In the genomic region with DNA sequence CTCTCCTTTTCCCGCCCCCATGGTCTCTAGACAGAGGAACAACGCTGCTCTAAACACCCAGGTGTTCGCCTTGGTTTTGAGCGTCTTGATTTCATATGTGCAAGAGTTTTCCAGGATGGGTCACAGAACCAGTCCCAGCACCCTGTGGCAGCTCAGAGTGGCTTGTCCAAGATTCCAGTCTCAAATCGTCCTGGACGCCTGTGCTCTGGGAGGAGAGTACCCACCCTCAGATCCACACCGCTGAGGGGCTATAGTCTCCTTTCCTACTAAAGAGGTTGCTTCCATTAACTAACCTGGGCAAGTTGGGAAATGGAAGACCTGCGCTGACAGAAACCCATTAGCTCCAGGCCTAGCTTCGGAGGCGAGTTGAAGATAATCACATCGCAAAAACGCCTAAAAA, we compare ENCODE assay signal across 20 mouse cellular contexts. TPM values are rescaled to one million over a fixed set of nuclear protein-coding genes. Genes with fewer than 3 reads are reported as not detected.
A peak's percentile ranks its signal among the peaks of the same experiment; 100 is the strongest.
DNase-seq lines count a peak whose midpoint lies in the region; ATAC-seq and TF ChIP-seq lines count a peak whose summit lies in the region.
"Had no signal": no experiment of that assay in that cellular context is flagged by ENCODE, and none has a peak within 500 bp of the region (broad histone marks: within the 10 kb centered on the region; RNA-seq: fewer than 3 reads in every experiment).

No protein-coding gene starts in this region.

- H3K4me1 ChIP-seq in midbrain, embryonic 14.5 days (ENCODE audit: control insufficient read depth, insufficient read depth, low read length) = peaks cover 8% of the 10 kb centered on the region; the same call in 1 of the 2 replicates
- H3K4me1 ChIP-seq in midbrain, embryonic 16.5 days (ENCODE audit: control insufficient read depth, insufficient read depth, low read length) = peaks cover 3% of the 10 kb centered on the region; the same call in 1 of the 2 replicates
- H3K4me1 ChIP-seq in ES-Bruce4 (ENCODE audit: control insufficient read depth, insufficient read depth, low read length) = peaks cover 1% of the 10 kb centered on the region
- H3K4me1 ChIP-seq in heart, adult 2 months (ENCODE audit: control insufficient read depth, insufficient read depth, low read length) = no peaks in the 10 kb centered on the region

- H3K4me2 ChIP-seq in midbrain, embryonic 14.5 days (ENCODE audit: low read length) = no peak overlapping the region
- H3K4me2 ChIP-seq in midbrain, embryonic 16.5 days (ENCODE audit: low read length) = no peak overlapping the region
- H3K4me2 ChIP-seq: forebrain, embryonic 12.5 days had no signal

- peak; percentile 26 for DNase-seq in midbrain, embryonic 14.5 days
- DNase-seq in embryo, embryonic 9.5 days (ENCODE audit: extremely low spot score) = peak; percentile 3
- DNase-seq in urinary bladder, postnatal 25 days (ENCODE audit: low spot score) = no peak
- DNase-seq in heart, adult 2 months = no peak
- DNase-seq: adrenal gland, postnatal 14 days; cerebellum, adult 11-12 months; cerebellum, adult 9-10 months; gastrocnemius, postnatal 10 days had no signal

- ATAC-seq in midbrain, embryonic 14.5 days (ENCODE audit: low FRiP score, low TSS enrichment) = no peak
- ATAC-seq in midbrain, embryonic 16.5 days = no peak
- ATAC-seq: activated CD4-positive, CD25-positive, alpha-beta regulatory T cell, adult 4 months; forebrain, embryonic 16.5 days; Patski had no signal

- peaks cover 73% of the 10 kb centered on the region for H3K27me3 ChIP-seq in midbrain, embryonic 14.5 days (ENCODE audit: control insufficient read depth, insufficient read depth, low read length)
- H3K27me3 ChIP-seq in midbrain, embryonic 16.5 days (ENCODE audit: control insufficient read depth, insufficient read depth, low read depth, low read length) = peaks cover 37% of the 10 kb centered on the region
- H3K27me3 ChIP-seq in ES-Bruce4 (ENCODE audit: control insufficient read depth, insufficient read depth, low read length, poor library complexity, severe bottlenecking) = peaks cover 16% of the 10 kb centered on the region
- peaks cover 30% of the 10 kb centered on the region for H3K27me3 ChIP-seq in heart, adult 2 months (ENCODE audit: control insufficient read depth, insufficient read depth, low read length)
- H3K27me3 ChIP-seq: Patski had no signal

- no peaks in the 10 kb centered on the region for H3K36me3 ChIP-seq in midbrain, embryonic 14.5 days (ENCODE audit: control insufficient read depth, insufficient read depth, low read length)
- no peaks in the 10 kb centered on the region for H3K36me3 ChIP-seq in midbrain, embryonic 16.5 days (ENCODE audit: control insufficient read depth, insufficient read depth, low read length)
- no peaks in the 10 kb centered on the region for H3K36me3 ChIP-seq in ES-Bruce4 (ENCODE audit: control insufficient read depth, insufficient read depth, low read length, poor library complexity, severe bottlenecking)
- H3K36me3 ChIP-seq in heart, adult 2 months (ENCODE audit: control insufficient read depth, insufficient read depth, low read length) = no peaks in the 10 kb centered on the region
- H3K36me3 ChIP-seq: embryonic facial prominence, embryonic 13.5 days; forebrain, embryonic 12.5 days; heart, embryonic 12.5 days; hindbrain, embryonic 10.5 days; hindbrain, embryonic 15.5 days had no signal

- no peak overlapping the region for H3K4me3 ChIP-seq in midbrain, embryonic 14.5 days (replicated peaks; ENCODE audit: low read depth, low read length)
- H3K4me3 ChIP-seq in midbrain, embryonic 16.5 days (ENCODE audit: low read depth, low read length) = no peak overlapping the region
- no peak overlapping the region for H3K4me3 ChIP-seq in ES-Bruce4 (ENCODE audit: low read depth, low read length)
- H3K4me3 ChIP-seq in heart, adult 2 months = no peak overlapping the region
- H3K4me3 ChIP-seq: embryonic facial prominence, embryonic 13.5 days; forebrain, embryonic 12.5 days; hindbrain, embryonic 10.5 days; hindbrain, embryonic 15.5 days had no signal

- no peaks in the 10 kb centered on the region for H3K79me2 ChIP-seq in heart, adult 2 months (replicated peaks; ENCODE audit: control insufficient read depth, insufficient read depth, low read length)

- H3K9ac ChIP-seq in midbrain, embryonic 14.5 days (replicated peaks; ENCODE audit: low read length) = no peak overlapping the region
- H3K9ac ChIP-seq in midbrain, embryonic 16.5 days (ENCODE audit: low read depth, low read length) = no peak overlapping the region
- H3K9ac ChIP-seq in ES-Bruce4 (ENCODE audit: low read depth, poor library complexity, severe bottlenecking) = peak overlapping the region; percentile 28; the same call in 1 of the 2 replicates
- H3K9ac ChIP-seq in heart, adult 2 months (ENCODE audit: low read depth, low read length) = no peak overlapping the region
- H3K9ac ChIP-seq: embryonic facial prominence, embryonic 13.5 days; forebrain, embryonic 12.5 days; heart, embryonic 12.5 days; hindbrain, embryonic 15.5 days had no signal

- intact Hi-C loops in heart, adult 2 months (cut with DNase I) = loop anchor here (1.0 to 2.0 kb wide), 2 partner anchors 53 to 104 kb away; partner anchors contain the start of gene Alg6

- TF ChIP-seq POLR2A in ES-Bruce4 (IDR thresholded peaks at IDR 0.05; ENCODE audit: insufficient read depth, low read length) = no peak
- TF ChIP-seq POLR2A in heart, adult 2 months (IDR thresholded peaks at IDR 0.05; ENCODE audit: insufficient read depth, low read depth, low read length) = no peak

- 3% methylated on average over 12 of the region's 12 CpGs for WGBS in midbrain, embryonic 14.5 days
- WGBS in midbrain, embryonic 16.5 days = 4% methylated on average over 12 of the region's 12 CpGs
- 10% methylated on average over 12 of the region's 12 CpGs for WGBS in heart, adult 2 months

- H3K9me3 ChIP-seq in midbrain, embryonic 14.5 days (ENCODE audit: control insufficient read depth, low read length) = no peaks in the 10 kb centered on the region
- no peaks in the 10 kb centered on the region for H3K9me3 ChIP-seq in midbrain, embryonic 16.5 days (replicated peaks; ENCODE audit: control insufficient read depth, low read length, poor library complexity, severe bottlenecking)
- H3K9me3 ChIP-seq in ES-Bruce4 (replicated peaks; ENCODE audit: control insufficient read depth, insufficient read depth, low read length, poor library complexity, severe bottlenecking) = no peaks in the 10 kb centered on the region
- H3K9me3 ChIP-seq: embryonic facial prominence, embryonic 13.5 days; forebrain, embryonic 12.5 days; heart, embryonic 12.5 days; hindbrain, embryonic 10.5 days; hindbrain, embryonic 15.5 days had no signal

- TF ChIP-seq EP300 in ES-Bruce4 (IDR thresholded peaks at IDR 0.05; ENCODE audit: insufficient read depth, low read depth, low read length) = no peak
- no peak for TF ChIP-seq EP300 in heart, adult 2 months (IDR thresholded peaks at IDR 0.05; ENCODE audit: insufficient read depth, low read depth, low read length)

- H3K27ac ChIP-seq in midbrain, embryonic 14.5 days (replicated peaks; ENCODE audit: low read depth, low read length) = no peak overlapping the region
- no peak overlapping the region for H3K27ac ChIP-seq in midbrain, embryonic 16.5 days (ENCODE audit: low read length)
- no peak overlapping the region for H3K27ac ChIP-seq in ES-Bruce4 (ENCODE audit: insufficient read depth, low read length)
- H3K27ac ChIP-seq in heart, adult 2 months = no peak overlapping the region
- H3K27ac ChIP-seq: embryonic facial prominence, embryonic 13.5 days; forebrain, embryonic 12.5 days; hindbrain, embryonic 10.5 days; hindbrain, embryonic 15.5 days had no signal

- no peak for TF ChIP-seq CTCF in ES-Bruce4 (IDR thresholded peaks at IDR 0.05; ENCODE audit: low read depth, low read length)
- TF ChIP-seq CTCF in heart, adult 2 months (IDR thresholded peaks at IDR 0.05) = no peak

RNA-seq across cellular contexts. Expression of gene Foxd3, which starts 5.9 kb away (rescaled TPM):
- 0.14 and 0.15 TPM in 2 replicates for polyA plus RNA-seq in midbrain, embryonic 14.5 days (2014; fragmentation: Nextera tagmentation; extraction: Ambion mirVana)
- polyA plus RNA-seq in midbrain, embryonic 16.5 days (2015; fragmentation: Nextera tagmentation; extraction: Ambion mirVana) = 0.11 and 0.18 TPM in 2 replicates
- 1.3 and 2.4 TPM in 2 replicates for polyA plus RNA-seq in ES-Bruce4 (2011; ENCODE audit: insufficient read depth, insufficient read length, low read depth, missing spikeins)
- total RNA-seq in heart, adult 2 months (2021) = under 1 TPM; 0.27 to 0.86 TPM
- 0.59 and 0.62 TPM in 2 replicates for polyA plus RNA-seq in heart, adult 2 months (2012; rRNA removed)
- total RNA-seq: MEL had no signal
- polyA plus RNA-seq: activated CD4-positive, CD25-positive, alpha-beta regulatory T cell, adult 4 months; cortical plate, adult 2 months; heart, embryonic 12.5 days; Patski had no signal

RNA-seq across cellular contexts. Expression of gene Alg6, which starts 53.5 kb away (rescaled TPM):
- polyA plus RNA-seq in midbrain, embryonic 14.5 days (2014; fragmentation: Nextera tagmentation; extraction: Ambion mirVana) = 11.1 and 11.6 TPM in 2 replicates
- polyA plus RNA-seq in midbrain, embryonic 16.5 days (2015; fragmentation: Nextera tagmentation; extraction: Ambion mirVana) = 12.3 and 13.3 TPM in 2 replicates
- 49.4 and 49.5 TPM in 2 replicates for polyA plus RNA-seq in ES-Bruce4 (2011; ENCODE audit: insufficient read depth, insufficient read length, low read depth, missing spikeins)
- total RNA-seq in heart, adult 2 months (2021) = 1 to 10 TPM; 5.9 to 7.0 TPM
- polyA plus RNA-seq in heart, adult 2 months (2012; rRNA removed) = 1.8 and 5.8 TPM in 2 replicates

Comparison
In these comparisons a context has a peak if more than half of its experiments do, and no peak if none do; other contexts are left out.
1. DNase-seq: peak in midbrain, embryonic 14.5 days (single experiment) and embryo, embryonic 9.5 days (single experiment); none in urinary bladder, postnatal 25 days (single experiment) and heart, adult 2 months (0 of 2).